Mouse (Mus musculus) thymus, postnatal 25 days (tissue): ENCODE data around the gene Vmn2r40.
"Not testable (repeated sequence)": the region's sequence is repeated elsewhere in the genome, so short reads cannot be mapped to it uniquely, and the experiment has no call there.

ENCODE experiments used
- DNase-seq: peaks from one replicate; pipeline ENCODE4 v3.0.0; 2022

Vmn2r40 gene

DNA sequence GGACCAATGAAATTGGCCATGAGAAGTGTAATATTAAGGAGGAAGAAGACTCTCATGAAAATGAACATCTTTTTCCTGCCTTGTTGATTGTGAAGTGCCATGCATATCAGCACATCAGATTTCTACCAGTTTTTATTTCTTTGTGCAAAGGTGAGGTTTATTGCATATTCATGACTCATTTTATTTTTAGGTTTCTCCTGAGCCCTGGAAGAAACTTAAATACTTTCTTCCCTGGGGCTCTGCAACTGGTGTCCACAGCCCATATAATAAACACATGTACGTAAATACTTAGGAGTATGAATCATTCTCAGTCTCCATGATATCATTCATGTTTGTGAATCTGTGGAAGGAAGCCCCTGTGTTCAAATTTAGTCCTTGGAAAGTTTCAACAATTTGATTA, at the start of gene Vmn2r40:
Gene Vmn2r40, minus strand, starts transcription at position 101 of the 400 bp plus-strand sequence.
- not testable (repeated sequence) for DNase-seq
